Mouse (Mus musculus) liver, postnatal 0 days (tissue): ENCODE results near the gene Drosha. TPM values are rescaled to one million over a fixed set of nuclear protein-coding genes. Genes with fewer than 3 reads are reported as not detected.
A peak's percentile ranks its signal among the peaks of the same experiment; 100 is the strongest.
"Not testable (repeated sequence)": the region's sequence is repeated elsewhere in the genome, so short reads cannot be mapped to it uniquely, and the experiment has no call there.

Source experiments
- ATAC-seq: fragments of 200-750 bp; cut with Nextera tagmentation; 2 replicates; pipeline ENCODE4 v1.8.0; 2017; ENCODE audit warnings: mild to moderate bottlenecking, moderate library complexity
- DNase-seq: peaks from one replicate; pipeline ENCODE4 v3.0.0-alpha.2; 2016
- H3K27ac ChIP-seq: fragments of 300-500 bp; sonication (generic); 2 replicates; pipeline ENCODE4 v1.5.1; 2014; ENCODE audit warnings: antibody characterized with exemption, moderate library complexity, mild to moderate bottlenecking, low read depth
- H3K27me3 ChIP-seq: fragments of 300-500 bp; sonication (generic); 2 replicates; pipeline ENCODE4 v1.6.1; 2014; ENCODE audit warnings: low read length, control low read depth, mixed read lengths; ENCODE audit not compliant: insufficient read depth
- H3K36me3 ChIP-seq: fragments of 300-500 bp; sonication (generic); replicated peaks from 2 replicates; pipeline ENCODE4 v1.6.1; 2014; ENCODE audit warnings: mild to moderate bottlenecking, control low read depth, low read length, moderate library complexity, mixed read lengths; ENCODE audit not compliant: insufficient read depth
- H3K4me1 ChIP-seq: fragments of 300-500 bp; sonication (generic); 2 replicates; pipeline ENCODE4 v1.6.1; 2014; ENCODE audit warnings: antibody characterized with exemption, mild to moderate bottlenecking, control low read depth; ENCODE audit not compliant: insufficient read depth
- H3K4me2 ChIP-seq: fragments of 300-500 bp; sonication (generic); 2 replicates; pipeline ENCODE4 v1.6.1; 2014; ENCODE audit warnings: low read depth, mild to moderate bottlenecking, low read length, moderate library complexity, mixed read lengths
- H3K4me3 ChIP-seq: fragments of 300-500 bp; sonication (generic); 2 replicates; pipeline ENCODE4 v1.5.1; 2014; ENCODE audit warnings: low read depth, low read length
- H3K9ac ChIP-seq: fragments of 300-500 bp; sonication (generic); replicated peaks from 2 replicates; pipeline ENCODE4 v1.6.1; 2014; ENCODE audit warnings: mild to moderate bottlenecking, moderate library complexity
- H3K9me3 ChIP-seq: fragments of 300-500 bp; sonication (generic); 2 replicates; pipeline ENCODE4 v1.6.1; 2016; ENCODE audit warnings: mild to moderate bottlenecking, control low read depth, low read length, mixed read lengths
- CTCF ChIP-seq: sonication (generic); IDR thresholded peaks from 2 replicates; pipeline ENCODE4 v1.5.1; 2016; ENCODE audit warnings: antibody characterized with exemption, low read depth
- EP300 ChIP-seq: IDR thresholded peaks from 2 replicates; pipeline ENCODE4 v1.6.1; 2016; ENCODE audit warnings: antibody characterized with exemption, low read depth, mild to moderate bottlenecking
- WGBS: fragments of 180-500 bp; shearing (Covaris S2); extraction: QIAGEN DNeasy Blood & Tissue Kit; methylation state at CpG from one replicate; pipeline ENCODE4 v1.1.7; 2014; ENCODE audit not compliant: insufficient replicate concordance; 5-methylcytosine and 5-hydroxymethylcytosine counted together
- polyA plus RNA-seq: library from polyadenylated mRNA; unstranded; fragments of >200 nt; fragmentation: Nextera tagmentation; extraction: Ambion mirVana; gene quantifications from 2 replicates; pipeline ENCODE4 v1.2.1, GENCODE M21; 2015

The Drosha gene
- polyA plus RNA-seq, 1 experiment from 2014 or later, result 5.2 TPM

DNA sequence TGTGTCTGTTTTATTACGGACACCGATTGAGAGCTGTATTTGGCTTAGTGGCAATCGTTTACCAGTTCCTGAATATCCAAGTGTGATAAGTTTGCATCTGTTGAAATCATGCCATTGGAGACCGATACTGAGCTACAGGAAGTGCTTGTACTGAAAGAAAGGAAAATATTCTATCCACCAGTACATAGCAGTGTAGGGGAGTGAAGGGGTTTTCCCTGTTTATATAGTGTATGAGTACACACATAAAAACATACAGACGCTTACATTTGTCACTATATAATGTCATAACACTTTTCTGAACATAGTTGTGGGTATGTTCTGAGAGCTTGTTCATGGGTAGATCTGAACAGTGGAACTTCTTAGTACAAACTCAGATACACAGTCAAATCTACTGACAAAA is 106.9 kb downstream of the Drosha start:
- no peak for TF ChIP-seq CTCF
- TF ChIP-seq EP300, result no peak
- H3K36me3 ChIP-seq, result peaks cover 26% of the 10 kb centered on the region

DNA sequence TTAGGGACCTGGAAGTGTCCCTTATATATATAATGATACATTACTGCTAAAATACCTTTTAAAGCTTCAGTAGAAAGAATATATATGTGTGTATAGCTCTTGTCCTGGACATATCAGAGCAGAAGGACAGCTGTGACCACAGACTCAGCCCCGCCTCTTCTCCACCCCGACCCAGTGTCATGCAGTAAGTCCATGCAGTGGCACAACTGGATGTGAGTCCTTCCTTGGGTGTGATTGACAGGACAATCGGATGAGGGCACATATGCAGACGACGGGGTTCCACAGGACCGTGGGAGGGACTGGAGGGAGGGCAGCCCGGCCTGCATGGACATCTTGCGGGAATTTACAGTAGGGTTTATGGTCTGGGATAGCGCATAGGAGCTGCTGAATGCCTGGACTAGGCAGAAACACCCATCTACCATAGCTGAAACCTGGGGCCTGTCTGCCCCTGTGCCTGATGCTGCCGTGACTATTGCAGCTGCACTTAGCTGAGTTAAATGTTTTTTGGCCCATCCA is 111.7 kb downstream of the Drosha start:
- Histone ChIP-seq H3K36me3 (peaks cover 5% of the 10 kb centered on the region; the same call in 1 of the 2 replicates), H3K27me3 (no peaks in the 10 kb centered on the region), H3K27ac (no peak overlapping the region), H3K9me3 (no peaks in the 10 kb centered on the region), H3K4me1 (no peaks in the 10 kb centered on the region), H3K4me2 (no peak overlapping the region), H3K4me3 (no peak overlapping the region), H3K9ac (no peak overlapping the region)
- DNase-seq, result no peak
- no peak for ATAC-seq
- TF ChIP-seq EP300 (no peak), CTCF (no peak)
- 85% methylated on average over 10 of the region's 10 CpGs for WGBS

More for the DNA sequence above, 106.9 kb downstream of the Drosha start:
- H3K4me3 ChIP-seq, result no peak overlapping the region
- no peak for DNase-seq
- H3K4me2 ChIP-seq, result no peak overlapping the region
- no peak overlapping the region for H3K27ac ChIP-seq
- no peaks in the 10 kb centered on the region for H3K9me3 ChIP-seq
- H3K27me3 ChIP-seq, result no peaks in the 10 kb centered on the region
- WGBS, result 81% methylated on average over 5 of the region's 5 CpGs
- no peaks in the 10 kb centered on the region for H3K4me1 ChIP-seq
- no peak overlapping the region for H3K9ac ChIP-seq
- ATAC-seq, result no peak

DNA sequence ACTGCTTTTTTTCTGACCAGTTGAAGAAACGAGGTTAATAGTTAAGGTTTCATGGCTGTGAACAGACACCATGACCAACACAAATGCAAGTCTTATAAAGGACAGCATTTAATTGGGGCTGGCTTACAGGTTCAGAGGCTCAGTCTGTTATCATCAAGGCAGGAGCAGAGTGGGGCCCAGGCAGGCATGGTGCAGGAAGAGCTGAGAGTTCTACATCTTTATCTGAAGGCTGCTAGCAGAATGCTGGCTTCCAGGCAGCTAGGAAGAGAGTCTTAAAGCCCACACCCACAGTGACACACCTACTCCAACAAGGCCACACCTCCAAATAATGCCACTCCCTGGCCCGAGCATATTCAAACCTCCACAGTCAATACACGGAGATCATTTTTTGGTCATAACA is 112.7 kb downstream of the Drosha start:
- not testable (repeated sequence) for H3K4me3 ChIP-seq, H3K36me3 ChIP-seq, H3K4me1 ChIP-seq, H3K4me2 ChIP-seq, H3K27me3 ChIP-seq, H3K9ac ChIP-seq, DNase-seq, H3K9me3 ChIP-seq, H3K27ac ChIP-seq
- ATAC-seq, result peak; percentile 63
- 55% methylated on average over 3 of the region's 3 CpGs for WGBS

DNA sequence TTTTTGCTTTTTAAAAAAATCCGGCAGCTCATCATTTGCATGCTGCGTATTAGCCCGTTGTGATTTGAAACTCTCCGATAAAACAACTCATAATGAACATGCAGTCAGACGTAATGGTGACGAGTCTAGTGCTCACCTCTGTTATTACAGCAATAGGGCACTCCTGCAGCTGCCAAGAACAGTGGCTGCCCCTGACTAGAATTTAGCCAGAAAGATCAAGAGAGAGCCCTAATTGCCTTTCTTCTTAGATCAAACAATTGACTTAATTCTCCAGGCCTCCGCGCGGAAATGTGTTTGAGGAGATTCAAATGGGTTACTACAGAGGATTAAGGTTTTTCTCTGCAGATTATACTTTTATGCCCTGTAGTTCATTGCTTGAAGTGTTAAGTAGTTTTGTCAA is 116.5 kb downstream of the Drosha start:
- Histone ChIP-seq H3K27ac (no peak overlapping the region), H3K36me3 (no peaks in the 10 kb centered on the region), H3K4me3 (no peak overlapping the region), H3K27me3 (no peaks in the 10 kb centered on the region), H3K4me1 (no peaks in the 10 kb centered on the region), H3K9ac (no peak overlapping the region), H3K9me3 (no peaks in the 10 kb centered on the region), H3K4me2 (no peak overlapping the region)
- DNase-seq (no peak), ATAC-seq (no peak)
- no peak for TF ChIP-seq EP300
- no peak for TF ChIP-seq CTCF
- WGBS, result 86% methylated on average over 9 of the region's 9 CpGs

DNA sequence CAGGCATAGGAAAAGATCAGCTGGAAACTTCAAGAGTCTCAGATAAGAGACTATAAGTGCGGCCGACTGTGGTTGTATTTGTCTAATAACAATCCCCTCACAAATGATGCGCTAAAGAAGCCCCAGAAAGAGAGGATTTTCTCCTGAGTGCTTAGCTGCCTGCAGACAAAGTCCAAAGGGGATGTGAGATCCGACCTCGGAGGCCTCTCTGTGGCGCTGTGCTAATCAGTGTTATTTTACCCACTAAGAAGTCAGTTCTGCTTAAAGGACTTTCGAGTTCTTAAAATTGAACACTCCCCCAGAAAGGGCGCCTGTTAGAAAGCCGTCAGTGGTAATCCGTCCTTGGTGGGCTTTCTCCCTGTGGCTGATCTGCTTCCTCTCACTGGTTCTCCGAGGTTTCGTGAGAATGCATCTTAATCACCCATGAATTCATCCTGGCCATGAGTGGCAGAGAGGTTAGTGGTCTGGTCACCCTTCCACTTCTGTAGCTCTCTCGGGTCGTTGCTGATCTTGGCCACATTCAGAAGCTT is 117.1 kb downstream of the Drosha start:
- no peak overlapping the region for H3K4me3 ChIP-seq
- no peaks in the 10 kb centered on the region for H3K9me3 ChIP-seq
- DNase-seq (no peak), ATAC-seq (no peak)
- 61% methylated on average over 14 of the region's 14 CpGs for WGBS
- no peaks in the 10 kb centered on the region for H3K4me1 ChIP-seq
- H3K9ac ChIP-seq, result no peak overlapping the region
- TF ChIP-seq EP300 (no peak), CTCF (no peak)
- H3K36me3 ChIP-seq, result no peaks in the 10 kb centered on the region
- H3K27ac ChIP-seq, result no peak overlapping the region
- no peak overlapping the region for H3K4me2 ChIP-seq
- H3K27me3 ChIP-seq, result no peaks in the 10 kb centered on the region

DNA sequence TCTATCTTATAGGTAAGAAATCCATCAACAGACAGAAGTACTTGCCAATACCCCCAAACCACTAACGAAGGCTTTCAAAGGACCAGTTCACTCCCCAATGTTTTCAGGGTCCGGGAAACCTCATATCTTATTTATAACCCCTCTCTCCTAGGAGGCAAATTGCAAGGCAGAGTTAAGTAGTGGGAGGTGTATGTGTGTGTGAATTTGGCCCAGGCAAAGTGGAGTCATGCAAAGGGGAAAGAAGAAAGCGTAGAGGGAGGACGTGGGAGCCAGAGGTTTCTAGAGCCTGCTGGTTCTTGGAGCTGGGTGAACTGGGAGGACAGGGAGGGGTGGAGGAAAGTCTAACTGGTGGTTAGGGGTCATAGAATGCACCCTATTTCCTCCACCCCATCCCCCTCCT is 117.8 kb downstream of the Drosha start:
- no peak for TF ChIP-seq EP300
- TF ChIP-seq CTCF, result no peak

DNA sequence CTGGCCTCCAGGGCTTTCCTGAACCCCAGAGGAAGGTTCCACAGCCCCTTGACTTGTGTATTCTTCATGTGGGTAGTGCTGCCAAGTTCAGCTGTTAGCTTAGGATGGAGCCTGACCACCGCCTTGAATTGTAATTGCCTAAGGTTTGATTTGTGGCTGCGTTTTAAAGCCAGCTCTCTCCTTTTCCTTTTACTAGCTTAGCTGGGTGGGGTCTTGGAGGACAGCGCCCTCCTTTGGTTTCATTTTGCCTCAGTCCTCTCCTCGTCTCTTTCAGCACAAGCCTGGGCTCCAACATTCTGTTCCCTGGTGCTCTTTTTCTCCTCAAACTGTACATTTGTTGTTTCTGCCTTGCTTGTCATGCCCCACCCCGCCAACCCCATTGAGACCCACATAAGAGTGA is 133.4 kb downstream of the Drosha start:
- no peak overlapping the region for H3K9ac ChIP-seq
- no peaks in the 10 kb centered on the region for H3K9me3 ChIP-seq
- WGBS, result 77% methylated on average over 5 of the region's 5 CpGs
- H3K36me3 ChIP-seq, result no peaks in the 10 kb centered on the region
- no peak for ATAC-seq
- H3K4me3 ChIP-seq, result no peak overlapping the region
- H3K27ac ChIP-seq, result no peak overlapping the region
- no peaks in the 10 kb centered on the region for H3K27me3 ChIP-seq
- no peak overlapping the region for H3K4me2 ChIP-seq
- DNase-seq, result no peak
- no peaks in the 10 kb centered on the region for H3K4me1 ChIP-seq
- TF ChIP-seq CTCF (no peak), EP300 (no peak)

More for the DNA sequence above, 117.8 kb downstream of the Drosha start:
- no peak overlapping the region for H3K4me2 ChIP-seq
- no peak overlapping the region for H3K4me3 ChIP-seq
- H3K27ac ChIP-seq, result no peak overlapping the region
- no peak overlapping the region for H3K9ac ChIP-seq
- no peak for DNase-seq
- no peak for ATAC-seq
- H3K27me3 ChIP-seq, result no peaks in the 10 kb centered on the region
- H3K9me3 ChIP-seq, result no peaks in the 10 kb centered on the region
- H3K4me1 ChIP-seq, result no peaks in the 10 kb centered on the region
- 79% methylated on average over 4 of the region's 4 CpGs for WGBS
- H3K36me3 ChIP-seq, result no peaks in the 10 kb centered on the region
